Mouse (Mus musculus) cerebellum, adult 11-12 months (tissue): ENCODE results near the gene Gpr1.
A peak's percentile ranks its signal among the peaks of the same experiment; 100 is the strongest.
"Not testable (repeated sequence)": the region's sequence is repeated elsewhere in the genome, so short reads cannot be mapped to it uniquely, and the experiment has no call there.

ENCODE experiments used
- DNase-seq: peaks from one replicate; pipeline ENCODE4 v3.0.0; 2022

Gpr1 gene

GRCm38 (mm10) chr1:63176604-63177421 is 37.5 kb downstream of the Gpr1 start, which contains the start of the genes Eef1b2 and Ndufs1:
TSS of gene Eef1b2 (plus strand) at chr1:63176825.
TSS of gene Ndufs1 (minus strand) at chr1:63176833.
- DNase-seq = peak; percentile 98

DNA sequence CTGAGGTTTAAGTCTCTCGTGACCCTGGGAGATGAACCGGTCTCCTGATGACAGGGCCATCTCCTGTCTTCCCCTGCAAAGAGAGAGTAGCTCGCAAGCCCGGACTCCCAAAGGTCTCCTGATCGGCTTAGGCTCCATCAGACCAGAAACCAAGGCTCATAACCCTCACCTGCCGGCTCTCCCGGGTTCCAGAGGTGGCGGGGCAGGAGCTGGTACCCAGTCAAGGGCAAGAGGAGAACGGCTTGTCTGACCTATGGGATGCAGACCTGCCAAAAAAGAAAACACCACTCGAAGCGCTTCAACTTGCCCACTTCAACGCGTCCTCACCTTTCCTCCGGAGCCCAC is 38.1 kb downstream of the Gpr1 start:
- no peak for DNase-seq

GRCm38 (mm10) chr1:63175853-63176252 is 38.5 kb downstream of the Gpr1 start:
- no peak for DNase-seq

DNA sequence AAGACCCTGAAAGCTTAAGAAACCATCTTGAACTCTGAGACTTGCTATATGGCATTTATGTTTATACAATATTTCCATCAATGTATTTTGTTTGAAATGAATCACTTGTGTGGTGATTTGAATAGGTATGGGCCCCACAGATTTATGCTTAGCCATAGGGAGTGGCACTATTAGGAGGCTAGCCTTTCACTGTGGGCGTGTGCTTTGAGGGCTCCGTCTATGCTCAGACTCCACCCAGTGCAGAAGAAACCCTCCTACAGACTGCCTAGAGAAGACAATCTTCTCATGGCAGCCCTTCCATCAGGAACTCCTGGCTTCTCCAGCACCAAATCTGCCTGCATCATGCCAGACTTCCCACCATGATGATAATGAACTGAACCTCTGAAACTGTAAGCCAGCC is 45.7 kb downstream of the Gpr1 start:
- no peak for DNase-seq

GRCm38 (mm10) chr1:63140231-63140630 is 74.1 kb downstream of the Gpr1 start:
- DNase-seq = no peak

DNA sequence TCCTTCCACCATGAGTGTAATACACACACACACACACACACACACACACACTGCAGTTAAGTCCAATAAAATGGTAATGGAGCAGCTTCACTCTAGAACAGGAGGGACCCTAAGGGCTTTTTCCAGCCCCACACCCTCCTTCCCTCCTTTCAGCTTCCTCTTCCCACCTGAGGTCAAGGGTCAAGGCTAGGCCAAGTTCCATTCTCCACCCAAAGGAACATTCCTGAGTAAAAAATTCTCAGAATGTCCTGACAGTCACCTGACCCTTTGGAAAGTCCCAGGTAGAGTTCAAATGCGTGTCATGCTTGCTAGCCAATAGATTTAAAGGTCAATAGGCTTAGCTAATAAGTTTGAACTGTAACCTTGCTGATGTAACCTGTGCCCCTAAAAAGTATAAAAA is 75.8 kb downstream of the Gpr1 start:
- DNase-seq = not testable (repeated sequence)

DNA sequence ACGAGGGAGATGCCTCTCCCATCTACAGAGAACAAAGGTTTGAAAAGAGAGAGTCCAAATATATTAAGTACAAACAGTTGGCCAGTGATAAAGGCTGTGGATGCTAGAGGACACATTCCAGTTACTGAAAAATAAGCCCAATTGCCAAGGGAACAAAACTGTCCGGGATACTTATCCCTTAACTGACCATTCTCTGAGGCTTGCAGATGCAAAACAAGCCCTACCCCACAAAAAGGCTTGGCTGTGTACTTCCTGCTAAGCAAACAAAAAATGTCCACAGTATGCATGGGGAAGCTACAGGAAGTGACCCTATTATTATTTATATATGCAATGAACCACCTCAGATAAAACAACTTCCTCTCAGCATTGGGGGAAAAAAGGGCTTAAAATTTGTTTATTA is 76.4 kb downstream of the Gpr1 start:
- DNase-seq = no peak

DNA sequence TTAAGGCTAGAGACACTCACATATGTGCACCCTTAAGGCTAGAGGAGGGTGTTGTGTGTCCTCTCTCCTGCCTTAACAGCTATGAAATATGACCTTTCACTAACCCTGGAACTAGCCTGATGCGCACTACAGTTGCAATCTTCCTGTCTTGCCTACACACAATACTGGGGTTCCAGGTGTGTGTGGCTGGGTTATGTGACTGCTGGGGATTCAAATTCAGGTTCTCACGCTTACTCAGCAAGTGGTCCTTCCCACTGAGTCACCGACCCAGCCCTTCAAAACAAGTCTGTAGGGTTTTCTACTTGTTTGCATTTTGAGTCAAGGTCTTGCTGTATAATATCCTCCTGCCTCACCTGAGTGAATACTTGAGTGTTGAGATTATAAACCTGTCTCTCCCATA is 79.8 kb downstream of the Gpr1 start:
- no peak for DNase-seq
